18 mouse cellular contexts compared by ENCODE assay signal in genomic region chr14:46234040-46234439, GRCm38 (mm10).
A peak's percentile ranks its signal among the peaks of the same experiment; 100 is the strongest.
DNase-seq lines count a peak whose midpoint lies in the region; ATAC-seq and TF ChIP-seq lines count a peak whose summit lies in the region.
"Had no signal": no experiment of that assay in that cellular context is flagged by ENCODE, and none has a peak within 500 bp of the region (broad histone marks: within the 10 kb centered on the region; RNA-seq: fewer than 3 reads in every experiment).

No protein-coding gene starts in this region.

- no peaks in the 10 kb centered on the region for H3K9me3 ChIP-seq in lung, embryonic 16.5 days (ENCODE audit: control insufficient read depth, low read length)
- no peaks in the 10 kb centered on the region for H3K9me3 ChIP-seq in limb, embryonic 10.5 days (replicated peaks)
- H3K9me3 ChIP-seq: embryonic facial prominence, embryonic 10.5 days; forebrain, embryonic 13.5 days; heart, embryonic 13.5 days; hindbrain, embryonic 12.5 days had no signal

- H3K9ac ChIP-seq in lung, embryonic 16.5 days (ENCODE audit: low read length) = no peak overlapping the region
- H3K9ac ChIP-seq: forebrain, embryonic 13.5 days; forebrain, postnatal 0 days; heart, embryonic 13.5 days; hindbrain, embryonic 12.5 days had no signal

- ATAC-seq in lung, embryonic 16.5 days (ENCODE audit: low read depth) = peak; percentile 90
- ATAC-seq: forebrain, embryonic 13.5 days; forebrain, postnatal 0 days had no signal

- peak; percentile 15 for DNase-seq in kidney, adult 2 months
- DNase-seq in kidney, postnatal 14 days = no peak
- DNase-seq in lung, postnatal 36 days = no peak
- peak; percentile 19 for DNase-seq in limb, embryonic 10.5 days (ENCODE audit: low spot score)
- DNase-seq in cerebellum, adult 2 months = no peak
- DNase-seq: adrenal gland, adult 2 months; adrenal gland, postnatal 25 days; cerebellum, adult 18-20 months; cerebellum, postnatal 10 days; forebrain, postnatal 0 days; gastrocnemius, postnatal 36 days; heart, adult 11 months; heart, postnatal 4 days had no signal

- WGBS in kidney, adult 2 months = 49% methylated on average over 3 of the region's 3 CpGs
- WGBS in lung, embryonic 16.5 days = 31% methylated on average over 3 of the region's 3 CpGs
- 55% methylated on average over 3 of the region's 3 CpGs for WGBS in limb, embryonic 10.5 days
- WGBS in cerebellum, adult 2 months = 59% methylated on average over 3 of the region's 3 CpGs

- no peak overlapping the region for H3K4me3 ChIP-seq in kidney, adult 2 months (ENCODE audit: insufficient read depth, low read depth, low read length)
- H3K4me3 ChIP-seq in lung, embryonic 16.5 days (ENCODE audit: low read length) = no peak overlapping the region
- no peak overlapping the region for H3K4me3 ChIP-seq in limb, embryonic 10.5 days
- no peak overlapping the region for H3K4me3 ChIP-seq in cerebellum, adult 2 months (replicated peaks; ENCODE audit: insufficient read depth, low read depth, low read length)
- H3K4me3 ChIP-seq: embryonic facial prominence, embryonic 10.5 days; forebrain, embryonic 13.5 days; heart, embryonic 13.5 days; hindbrain, embryonic 12.5 days had no signal

- no peaks in the 10 kb centered on the region for H3K36me3 ChIP-seq in kidney, adult 2 months (ENCODE audit: control insufficient read depth, insufficient read depth, low read length)
- no peaks in the 10 kb centered on the region for H3K36me3 ChIP-seq in lung, embryonic 16.5 days (ENCODE audit: control insufficient read depth, insufficient read depth, low read length)
- H3K36me3 ChIP-seq in limb, embryonic 10.5 days = no peaks in the 10 kb centered on the region
- H3K36me3 ChIP-seq: embryonic facial prominence, embryonic 10.5 days; heart, embryonic 13.5 days; hindbrain, embryonic 12.5 days had no signal

- no peak overlapping the region for H3K27ac ChIP-seq in kidney, adult 2 months (ENCODE audit: insufficient read depth, low read depth, low read length)
- H3K27ac ChIP-seq in lung, embryonic 16.5 days (ENCODE audit: low read length) = peak overlapping the region; percentile 29; the same call in 1 of the 2 replicates
- H3K27ac ChIP-seq in limb, embryonic 10.5 days = no peak overlapping the region
- H3K27ac ChIP-seq in cerebellum, adult 2 months (ENCODE audit: insufficient read depth, low read length) = no peak overlapping the region
- H3K27ac ChIP-seq: embryonic facial prominence, embryonic 10.5 days; forebrain, embryonic 13.5 days; heart, embryonic 13.5 days; hindbrain, embryonic 12.5 days had no signal

- no peak for TF ChIP-seq POLR2A in kidney, adult 2 months (IDR thresholded peaks at IDR 0.05; ENCODE audit: low read depth, low read length)
- no peak for TF ChIP-seq POLR2A in cerebellum, adult 2 months (IDR thresholded peaks at IDR 0.05; ENCODE audit: borderline replicate concordance, insufficient read depth, low read length)

- no peaks in the 10 kb centered on the region for H3K4me1 ChIP-seq in kidney, adult 2 months (ENCODE audit: control insufficient read depth, insufficient read depth, low read length)
- peaks cover 14% of the 10 kb centered on the region; the same call in 1 of the 2 replicates for H3K4me1 ChIP-seq in lung, embryonic 16.5 days (replicated peaks; ENCODE audit: control insufficient read depth, insufficient read depth, low read length)
- H3K4me1 ChIP-seq in limb, embryonic 10.5 days = no peaks in the 10 kb centered on the region
- no peaks in the 10 kb centered on the region for H3K4me1 ChIP-seq in cerebellum, adult 2 months (ENCODE audit: control insufficient read depth, insufficient read depth, low read length)
- H3K4me1 ChIP-seq: forebrain, embryonic 13.5 days; heart, embryonic 13.5 days; hindbrain, embryonic 12.5 days had no signal

- no peaks in the 10 kb centered on the region for H3K27me3 ChIP-seq in kidney, adult 2 months (replicated peaks; ENCODE audit: control insufficient read depth, insufficient read depth, low read length)
- H3K27me3 ChIP-seq in lung, embryonic 16.5 days (ENCODE audit: control insufficient read depth, insufficient read depth, low read depth, low read length) = no peaks in the 10 kb centered on the region
- H3K27me3 ChIP-seq in limb, embryonic 10.5 days (ENCODE audit: low read depth, poor library complexity, severe bottlenecking) = no peaks in the 10 kb centered on the region
- H3K27me3 ChIP-seq in cerebellum, adult 2 months (ENCODE audit: control insufficient read depth, insufficient read depth, low read length) = no peaks in the 10 kb centered on the region
- H3K27me3 ChIP-seq: forebrain, embryonic 13.5 days; heart, embryonic 13.5 days; hindbrain, embryonic 12.5 days had no signal

- TF ChIP-seq CTCF in kidney, adult 2 months (conservative IDR thresholded peaks at IDR 0.05; ENCODE audit: insufficient read depth, insufficient read length, low read depth, low read length) = no peak
- TF ChIP-seq CTCF in cerebellum, adult 2 months (IDR thresholded peaks at IDR 0.05; ENCODE audit: borderline replicate concordance, insufficient read depth, low read depth, low read length) = no peak

- no peak overlapping the region for H3K4me2 ChIP-seq in lung, embryonic 16.5 days (ENCODE audit: low read depth, low read length)
- H3K4me2 ChIP-seq: forebrain, embryonic 13.5 days; heart, embryonic 13.5 days; hindbrain, embryonic 12.5 days had no signal

Comparison
In these comparisons a context has a peak if more than half of its experiments do, and no peak if none do; other contexts are left out.
1. DNase-seq: peak in kidney, adult 2 months (single experiment) and limb, embryonic 10.5 days (single experiment); none in kidney, postnatal 14 days (single experiment), lung, postnatal 36 days (single experiment) and cerebellum, adult 2 months (0 of 2).